Mouse (Mus musculus) urinary bladder, postnatal 0 days (tissue): ENCODE measurements around the gene Pdgfa. TPM values are rescaled to one million over a fixed set of nuclear protein-coding genes. Genes with fewer than 3 reads are reported as not detected.

Experiments used
- polyA plus RNA-seq: library from polyadenylated mRNA; unstranded; fragments of >200 nt; fragmentation: Nextera tagmentation; extraction: Ambion mirVana; gene quantifications from 2 replicates; pipeline ENCODE4 v1.2.1, GENCODE M21; 2015

Gene Pdgfa
- 64.4 and 72.4 TPM in 2 replicates for polyA plus RNA-seq

DNA sequence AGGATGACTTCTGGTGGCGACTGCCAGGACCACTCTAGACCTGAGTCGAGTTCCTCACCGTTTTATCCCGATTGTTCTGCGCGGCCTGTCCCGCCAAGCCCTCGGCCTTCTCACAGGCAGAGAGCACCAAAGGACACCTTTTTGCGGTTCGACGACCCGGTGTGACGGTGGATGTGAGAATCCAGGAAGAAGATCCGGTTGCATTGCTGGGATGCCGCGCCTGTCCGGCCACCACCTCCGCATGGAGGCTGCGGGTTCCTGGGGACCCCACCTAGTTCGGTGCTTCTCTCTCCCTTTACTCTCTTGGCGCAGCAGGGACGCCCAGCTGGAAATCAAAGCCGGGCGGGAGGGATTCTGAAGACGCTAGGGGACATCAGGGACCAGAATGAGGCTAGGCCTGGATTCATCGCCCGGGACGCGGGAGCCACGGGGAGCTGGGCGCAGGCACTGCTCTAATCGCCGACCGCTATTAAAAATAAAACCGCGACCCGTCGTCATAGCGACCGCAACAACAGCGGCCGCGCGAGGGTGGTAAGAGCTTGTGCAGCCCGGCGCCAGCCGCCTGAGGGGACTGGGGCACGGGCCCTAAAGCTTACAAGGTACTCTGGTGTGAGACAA is at the start of gene Pdgfa:
Gene Pdgfa (minus strand): TSS at position 200 of the 618 bp plus-strand sequence.

Other genes starting within 250 kb of the Pdgfa start
- gene Fam20c, start 242.9 kb downstream of the Pdgfa start, polyA plus RNA-seq = 8.4 and 16.9 TPM in 2 replicates
- gene Gm5294, start 177.3 kb downstream of the Pdgfa start, polyA plus RNA-seq = not detected in 2 replicates
- gene Prkar1b, start 152.6 kb upstream of the Pdgfa start, polyA plus RNA-seq = 16.6 and 17.0 TPM in 2 replicates
- 3.0 and 4.0 TPM in 2 replicates for gene Dnaaf5, start 152.9 kb upstream of the Pdgfa start, polyA plus RNA-seq
- 38.6 and 45.2 TPM in 2 replicates for gene Sun1, start 203.3 kb upstream of the Pdgfa start, polyA plus RNA-seq